Mouse (Mus musculus) spleen, adult 2 months (tissue): ENCODE data around the gene Gm17324. TPM values are rescaled to one million over a fixed set of nuclear protein-coding genes. Genes with fewer than 3 reads are reported as not detected.

Experiments used
- DNase-seq, 2 experiments: peaks; one replicate each; pipeline versions ENCODE4 v3.0.0 to v3.0.0-alpha.2; 2012 to 2021; ENCODE audit warnings: low spot score in 2 of 2, low read depth in 1 of 2
- H3K27ac ChIP-seq: fragments of 200-500 bp; 2 replicates; pipeline ENCODE4 v1.5.1; 2012; ENCODE audit warnings: low read length, inconsistent platforms; ENCODE audit not compliant: insufficient read depth
- H3K27me3 ChIP-seq: fragments of 200-500 bp; 2 replicates; pipeline ENCODE4 v1.6.1; 2012; ENCODE audit warnings: mild to moderate bottlenecking, moderate library complexity, low read length, inconsistent platforms; ENCODE audit not compliant: control insufficient read depth, insufficient read depth
- H3K36me3 ChIP-seq: fragments of 200-500 bp; 2 replicates; pipeline ENCODE4 v1.6.1; 2012; ENCODE audit warnings: mild to moderate bottlenecking, low read length, inconsistent platforms; ENCODE audit not compliant: control insufficient read depth, insufficient read depth
- H3K4me1 ChIP-seq: fragments of 200-500 bp; 2 replicates; pipeline ENCODE4 v1.6.1; 2011; ENCODE audit warnings: inconsistent platforms; ENCODE audit not compliant: control insufficient read depth, insufficient read depth, insufficient read length
- H3K4me3 ChIP-seq: fragments of 200-500 bp; 2 replicates; pipeline ENCODE4 v1.5.1; 2011; ENCODE audit warnings: mild to moderate bottlenecking, inconsistent platforms; ENCODE audit not compliant: insufficient read depth, insufficient read length; ENCODE audit errors: extremely low read depth
- CTCF ChIP-seq: fragments of 200-500 bp; IDR thresholded peaks from 2 replicates; pipeline ENCODE4 v1.5.1; 2011; ENCODE audit warnings: mild to moderate bottlenecking, inconsistent platforms; ENCODE audit not compliant: insufficient read depth, insufficient read length, insufficient replicate concordance; ENCODE audit errors: extremely low read depth
- POLR2A ChIP-seq: fragments of 200-500 bp; IDR thresholded peaks from 2 replicates; pipeline ENCODE4 v1.6.1; 2011; ENCODE audit warnings: low read depth, low read length, inconsistent platforms
- WGBS: fragments of 180-500 bp; shearing (Covaris S2); methylation state at CpG from one replicate; pipeline ENCODE4 v1.1.7; 2018; 5-methylcytosine and 5-hydroxymethylcytosine counted together
- polyA plus RNA-seq: library from polyadenylated mRNA; depleted of rRNA; stranded (reverse); fragments of >200 nt; gene quantifications from 2 replicates; pipeline ENCODE4 v1.2.3, GENCODE M21; 2012; rRNA removed

Gene Gm17324
- polyA plus RNA-seq, 1 experiment: not detected

DNA sequence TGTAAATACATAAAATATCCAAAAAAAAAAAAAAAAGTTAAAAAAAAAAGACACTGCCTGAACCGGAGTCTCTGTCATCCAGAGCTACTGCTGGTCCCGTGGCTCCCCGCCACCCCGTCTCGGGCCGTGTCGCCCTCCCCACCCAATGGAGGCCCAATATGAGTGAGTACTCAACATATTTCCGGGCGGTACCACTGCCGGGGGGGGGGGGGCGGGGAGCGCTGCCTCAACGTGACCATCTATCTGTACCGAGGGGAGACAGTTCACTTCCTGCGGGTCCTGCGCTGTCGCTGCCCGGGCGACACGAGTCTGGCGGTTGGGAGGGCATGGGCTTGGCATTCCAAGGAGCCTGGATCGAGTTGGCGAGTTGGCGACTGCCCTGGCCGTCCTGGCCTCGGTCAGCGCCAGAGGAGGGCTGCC lies 21.2 kb downstream of the Gm17324 start:
- Histone ChIP-seq H3K36me3 (no peaks in the 10 kb centered on the region), H3K27ac (no peak overlapping the region), H3K4me3 (peak overlapping the region; percentile 60), H3K27me3 (no peaks in the 10 kb centered on the region), H3K4me1 (peaks cover 22% of the 10 kb centered on the region)
- TF ChIP-seq CTCF: no peak
- TF ChIP-seq POLR2A: no peak
- WGBS: 29% methylated on average over 27 of the region's 27 CpGs
- peak in 1 of 2 experiments; percentile 18 for DNase-seq

DNA sequence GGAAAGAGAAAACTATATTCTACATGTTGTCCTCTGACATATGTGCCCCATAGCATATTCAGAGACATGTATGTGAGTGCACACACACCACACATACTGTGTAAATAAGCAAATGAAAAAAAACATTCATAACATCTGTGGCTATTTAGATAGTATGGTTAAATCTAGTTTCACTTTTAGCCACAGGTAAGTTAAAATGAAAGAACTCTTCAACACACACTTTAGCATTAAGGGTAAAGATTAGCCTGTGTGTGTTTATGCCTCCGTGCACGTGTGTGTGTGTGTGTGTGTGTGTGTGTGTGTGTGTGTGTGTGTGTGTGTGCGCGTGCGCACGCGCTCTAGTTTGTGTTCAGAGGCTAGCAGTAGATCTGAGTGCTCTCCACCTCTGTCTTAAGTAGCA lies 47.0 kb downstream of the Gm17324 start:
- Histone ChIP-seq H3K4me1 (no peaks in the 10 kb centered on the region), H3K27me3 (peaks cover 2% of the 10 kb centered on the region; the same call in 1 of the 2 replicates), H3K4me3 (no peak overlapping the region), H3K36me3 (no peaks in the 10 kb centered on the region), H3K27ac (no peak overlapping the region)
- DNase-seq: no peak
- TF ChIP-seq POLR2A (no peak), CTCF (no peak)
- 90% methylated on average over 7 of the region's 7 CpGs for WGBS

DNA sequence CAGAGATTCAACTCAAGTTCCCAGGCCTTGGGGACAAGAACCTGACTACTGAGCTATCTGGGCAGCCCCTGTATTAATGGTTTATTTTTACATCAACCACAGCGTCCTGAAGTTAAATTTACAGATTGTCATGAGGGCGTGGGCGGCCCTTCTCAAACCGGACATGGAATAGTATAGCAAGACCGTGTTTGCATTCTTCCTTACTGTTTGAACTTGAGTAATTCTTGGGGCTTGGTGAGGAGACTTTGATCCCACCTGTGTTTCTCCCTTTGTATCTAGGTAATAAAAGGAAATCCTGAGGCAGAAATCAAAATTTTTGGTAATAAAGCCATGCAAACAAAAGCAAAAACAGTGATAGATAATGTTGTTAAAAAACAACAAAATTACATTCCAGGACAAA lies 48.0 kb downstream of the Gm17324 start:
- Histone ChIP-seq H3K4me1 (peaks cover 7% of the 10 kb centered on the region), H3K27me3 (peaks cover 10% of the 10 kb centered on the region), H3K4me3 (no peak overlapping the region), H3K27ac (no peak overlapping the region), H3K36me3 (no peaks in the 10 kb centered on the region)
- WGBS: 81% methylated on average over 5 of the region's 5 CpGs
- no peak for DNase-seq
- no peak for TF ChIP-seq POLR2A
- TF ChIP-seq CTCF: no peak

Other genes with a start within 250 kb of the Gm17324 start
- 0.18 TPM in 1 of 2 replicates, not detected in the other for gene Gsta1, start 218.1 kb downstream of the Gm17324 start, polyA plus RNA-seq
- gene Gm3776, start 191.7 kb downstream of the Gm17324 start, polyA plus RNA-seq: not detected in 2 replicates
- not detected in 2 replicates for gene Gm10639, start 158.9 kb downstream of the Gm17324 start, polyA plus RNA-seq
- not detected in 2 replicates for gene Omt2a, start 134.0 kb downstream of the Gm17324 start, polyA plus RNA-seq
- gene Omt2b, start 121.2 kb downstream of the Gm17324 start, polyA plus RNA-seq: not detected in 2 replicates
- gene Gsta2, start 93.0 kb downstream of the Gm17324 start, polyA plus RNA-seq: 0.15 TPM in 1 of 2 replicates, not detected in the other
- gene Dppa5a, start 80.6 kb downstream of the Gm17324 start, polyA plus RNA-seq: not detected in 2 replicates
- not detected in 2 replicates for gene Ooep, start 70.1 kb downstream of the Gm17324 start, polyA plus RNA-seq
- 0.12 and 0.15 TPM in 2 replicates for gene Ddx43, start 53.0 kb downstream of the Gm17324 start, polyA plus RNA-seq
- 0.79 and 0.99 TPM in 2 replicates for gene Cgas, start 5.5 kb downstream of the Gm17324 start, polyA plus RNA-seq
- gene Mto1, start 578 bp downstream of the Gm17324 start, polyA plus RNA-seq: 9.3 and 9.9 TPM in 2 replicates
- 2,639 and 2,890 TPM in 2 replicates for gene Eef1a1, start 40.4 kb upstream of the Gm17324 start, polyA plus RNA-seq
- gene Slc17a5, start 139.3 kb upstream of the Gm17324 start, polyA plus RNA-seq: 4.3 and 5.0 TPM in 2 replicates
- gene Cd109, start 166.8 kb upstream of the Gm17324 start, polyA plus RNA-seq: 0.02 TPM in 2 replicates